Mouse (Mus musculus) lung, adult 2 months (tissue): ENCODE data around the gene Cd320.

Experiments
- CTCF ChIP-seq: fragments of 200-500 bp; IDR thresholded peaks from 2 replicates; pipeline ENCODE4 v1.5.1; 2011; ENCODE audit warnings: mild to moderate bottlenecking, low read length, control low read depth; ENCODE audit not compliant: insufficient read depth
- POLR2A ChIP-seq: fragments of 200-500 bp; IDR thresholded peaks from 2 replicates; pipeline ENCODE4 v1.6.1; 2011; ENCODE audit warnings: low read depth, mild to moderate bottlenecking, control low read depth, low read length, borderline replicate concordance; ENCODE audit errors: extremely low read depth

DNA sequence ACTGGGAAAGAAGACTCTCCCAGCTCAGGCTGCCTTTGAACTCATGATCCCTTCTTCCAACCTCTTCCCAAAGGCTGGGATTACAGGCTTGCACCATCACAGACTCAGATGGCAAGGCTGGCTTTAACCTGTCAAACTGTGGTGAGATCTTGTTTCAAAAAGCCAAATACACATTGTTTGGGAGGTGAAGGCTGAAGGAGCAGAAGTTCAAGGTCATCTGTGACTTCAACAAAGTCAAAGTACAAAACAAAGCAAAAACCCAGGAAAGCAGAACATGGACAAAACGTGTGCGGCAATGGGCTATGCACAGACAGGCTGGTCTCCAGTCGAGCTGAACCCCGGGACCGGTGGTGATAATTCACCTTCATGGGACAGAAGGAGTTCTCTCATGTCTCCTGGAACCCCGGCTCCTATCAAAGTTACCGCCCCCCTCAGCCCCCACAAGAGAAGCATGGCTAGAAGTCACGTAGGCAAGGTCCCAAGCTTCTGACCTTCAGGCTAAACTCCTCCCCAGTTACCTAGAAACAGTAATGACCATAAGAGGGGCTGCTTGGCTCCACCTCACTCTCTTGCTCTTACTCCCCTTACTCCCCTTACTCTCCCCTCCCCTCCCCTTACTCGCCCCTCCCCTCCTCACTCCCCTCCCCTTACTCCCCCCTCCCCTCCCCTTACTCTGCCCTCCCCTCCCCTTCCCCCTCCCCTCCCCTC is 35.6 kb upstream of the Cd320 start:
- TF ChIP-seq POLR2A (no peak), CTCF (no peak)
